Mouse (Mus musculus): ENCODE measurements around the gene Slc25a21.

Gene Slc25a21

DNA sequence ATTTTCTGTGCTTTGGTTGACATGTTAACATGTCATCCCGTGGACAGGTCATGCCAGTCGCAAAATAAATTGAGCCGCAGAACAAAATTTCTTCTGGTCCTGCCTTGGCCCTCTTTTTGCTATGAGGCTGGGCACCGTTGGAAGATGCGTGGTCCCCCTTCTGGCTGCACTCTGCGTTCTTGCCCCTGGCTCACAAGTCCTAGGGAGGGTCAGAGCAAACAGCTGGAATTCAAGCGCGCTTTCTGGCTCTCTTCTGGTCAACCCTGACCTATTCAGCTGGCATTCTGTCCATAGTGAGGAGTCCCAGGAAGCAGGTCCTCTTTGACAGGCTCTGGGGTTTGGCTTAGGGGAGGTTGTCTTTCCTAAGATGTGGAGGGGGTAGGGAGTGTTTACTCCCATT lies 508.4 kb downstream of the Slc25a21 start:
- no peak for DNase-seq

DNA sequence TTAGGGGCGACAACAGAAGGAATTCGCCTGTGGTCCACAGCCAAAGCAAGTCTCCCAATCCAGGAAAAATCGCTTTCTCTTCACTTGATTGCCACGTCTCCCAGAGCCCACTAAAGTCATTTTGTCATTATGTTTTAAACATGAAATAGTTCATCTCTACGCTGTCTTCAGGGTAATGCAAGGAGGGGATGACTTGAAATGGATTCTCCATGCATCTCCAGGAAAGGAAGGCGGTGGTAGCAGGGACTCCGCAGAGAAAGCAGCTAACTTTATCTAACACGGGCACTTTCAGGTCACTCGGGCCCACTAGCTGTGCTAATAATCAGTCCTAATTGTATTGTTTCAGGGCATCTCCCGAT lies 508.8 kb downstream of the Slc25a21 start:
- DNase-seq, result no peak

DNA sequence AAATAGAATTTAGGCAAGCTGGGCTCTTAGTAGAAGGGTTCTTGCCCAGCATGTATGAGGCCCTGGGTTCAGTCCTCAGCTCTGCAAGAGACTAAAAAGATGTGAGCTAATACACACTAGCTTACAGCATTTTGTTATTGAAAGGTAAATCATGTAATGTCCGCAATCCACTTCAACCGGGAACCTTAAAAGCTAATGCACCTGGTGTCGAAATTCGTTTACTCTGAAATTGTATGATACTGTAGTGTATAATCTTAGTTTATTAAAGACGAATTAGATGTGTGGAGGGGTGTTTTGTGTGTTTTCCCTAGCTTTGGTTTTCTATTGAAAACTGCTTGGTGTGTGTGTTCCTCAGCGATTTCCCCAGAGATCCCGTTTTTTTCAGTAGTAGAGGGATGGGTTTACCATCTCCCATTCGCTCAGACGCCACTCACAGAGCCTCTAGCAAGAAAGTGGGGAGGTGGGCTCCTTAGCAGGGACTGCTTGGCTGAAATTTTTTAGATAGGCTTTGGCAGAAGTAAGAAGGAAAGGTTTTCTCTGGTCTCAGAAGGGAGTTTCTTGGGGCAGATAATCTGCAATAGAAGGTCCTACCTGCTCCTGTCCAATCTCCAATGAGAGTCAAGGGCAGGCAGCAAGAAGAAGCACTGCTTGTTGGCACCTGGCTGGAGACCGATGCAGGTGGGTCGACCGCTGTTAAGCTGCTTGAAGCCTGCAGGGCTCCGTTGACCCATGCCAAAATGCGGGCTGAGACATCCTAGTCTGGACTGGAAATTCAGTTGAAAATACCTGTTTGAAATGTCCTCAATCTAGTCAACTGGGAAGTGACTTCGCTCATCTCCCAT lies 509.4 kb downstream of the Slc25a21 start:
- no peak for DNase-seq

DNA sequence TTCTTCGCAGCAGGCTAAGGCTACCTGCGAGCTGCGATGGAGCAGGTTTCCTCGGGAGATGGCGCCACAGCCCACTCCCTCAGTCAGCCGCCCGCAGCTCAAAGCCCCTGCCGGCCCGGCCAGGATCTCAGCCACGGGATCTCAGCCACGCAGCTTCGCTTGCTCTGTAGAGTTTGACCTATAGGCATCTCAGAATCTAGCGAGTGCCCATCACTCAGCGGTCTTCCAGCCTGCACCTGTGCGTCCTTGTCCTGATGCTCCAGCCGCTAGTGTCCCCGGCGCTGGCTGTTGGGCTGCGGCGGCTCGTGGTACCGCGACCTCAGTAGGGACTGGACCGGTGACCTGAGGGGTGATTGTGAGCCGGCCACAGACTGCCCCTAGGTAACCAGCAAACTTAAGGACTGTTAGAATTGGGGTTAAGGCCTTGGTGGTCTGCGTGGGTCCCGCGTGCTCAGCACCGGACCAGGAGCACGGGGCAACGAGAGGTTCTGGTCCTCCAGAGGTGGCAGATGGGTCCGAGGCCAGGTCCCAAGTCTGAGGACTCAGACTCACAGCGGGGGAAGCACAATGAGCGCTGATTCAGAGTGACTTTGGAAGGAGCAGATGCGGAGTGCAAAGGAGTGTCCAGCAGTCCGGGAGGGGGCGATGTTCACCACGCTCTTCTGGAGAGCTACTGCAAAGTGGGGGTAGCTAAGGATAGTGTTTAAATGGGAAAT lies 516.0 kb downstream of the Slc25a21 start:
- no peak for DNase-seq

DNA sequence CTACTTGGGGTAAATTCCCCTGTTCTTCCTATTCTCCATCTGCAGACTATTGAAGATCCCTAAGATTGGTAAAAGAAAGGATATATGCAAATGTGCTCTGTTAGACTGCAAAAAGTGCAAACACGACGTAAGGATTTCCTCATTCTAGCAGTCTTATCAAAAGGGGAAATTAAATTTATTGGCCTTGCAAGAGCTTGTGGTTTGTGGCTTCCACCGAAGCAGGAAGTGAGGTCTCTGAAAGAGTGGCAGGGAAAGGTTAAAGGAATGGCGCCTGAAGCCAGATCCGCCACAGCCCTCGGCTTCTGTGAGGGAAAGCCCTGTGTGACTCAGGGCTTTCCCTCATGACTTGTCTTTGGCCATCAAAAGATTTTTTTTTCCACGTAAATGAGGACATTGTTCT lies 519.7 kb downstream of the Slc25a21 start:
- DNase-seq, result no peak

DNA sequence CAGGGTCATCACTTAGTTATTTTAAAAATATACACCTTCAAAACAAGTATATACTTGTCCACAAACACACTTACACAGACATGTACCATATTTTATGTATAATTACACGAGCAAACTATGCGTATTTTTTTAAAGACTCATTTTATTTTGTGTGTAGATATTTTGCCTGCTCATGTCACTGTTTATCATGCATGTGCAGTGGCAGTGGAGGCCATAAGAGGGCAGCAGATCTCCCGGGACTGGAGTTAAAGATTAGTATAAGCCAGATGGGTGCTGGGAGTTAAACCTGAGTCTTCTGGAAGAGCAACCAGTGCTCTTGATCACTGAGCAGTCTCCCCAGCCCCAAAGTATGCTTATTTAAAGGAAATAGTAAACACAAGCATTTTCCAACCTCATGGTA lies 522.5 kb downstream of the Slc25a21 start:
- DNase-seq, result no peak

DNA sequence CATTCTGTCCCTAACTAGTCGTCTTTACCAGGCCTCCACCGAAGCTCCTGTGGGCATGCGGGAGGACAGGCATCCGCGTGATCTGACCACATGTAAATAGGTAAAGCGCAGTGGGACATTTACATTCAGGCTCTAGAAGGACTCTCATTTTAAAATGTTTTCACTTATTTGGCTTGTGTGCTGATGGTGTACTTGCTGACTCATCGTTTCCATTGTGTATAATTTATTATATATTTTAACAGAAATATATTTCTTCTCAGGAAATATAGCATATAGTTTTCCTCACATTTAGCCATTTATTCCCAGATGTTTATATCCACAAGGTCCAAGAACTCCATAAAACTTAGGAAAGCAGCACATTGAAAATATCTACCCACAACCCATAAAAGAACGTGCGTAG lies 526.5 kb downstream of the Slc25a21 start:
- no peak for DNase-seq

DNA sequence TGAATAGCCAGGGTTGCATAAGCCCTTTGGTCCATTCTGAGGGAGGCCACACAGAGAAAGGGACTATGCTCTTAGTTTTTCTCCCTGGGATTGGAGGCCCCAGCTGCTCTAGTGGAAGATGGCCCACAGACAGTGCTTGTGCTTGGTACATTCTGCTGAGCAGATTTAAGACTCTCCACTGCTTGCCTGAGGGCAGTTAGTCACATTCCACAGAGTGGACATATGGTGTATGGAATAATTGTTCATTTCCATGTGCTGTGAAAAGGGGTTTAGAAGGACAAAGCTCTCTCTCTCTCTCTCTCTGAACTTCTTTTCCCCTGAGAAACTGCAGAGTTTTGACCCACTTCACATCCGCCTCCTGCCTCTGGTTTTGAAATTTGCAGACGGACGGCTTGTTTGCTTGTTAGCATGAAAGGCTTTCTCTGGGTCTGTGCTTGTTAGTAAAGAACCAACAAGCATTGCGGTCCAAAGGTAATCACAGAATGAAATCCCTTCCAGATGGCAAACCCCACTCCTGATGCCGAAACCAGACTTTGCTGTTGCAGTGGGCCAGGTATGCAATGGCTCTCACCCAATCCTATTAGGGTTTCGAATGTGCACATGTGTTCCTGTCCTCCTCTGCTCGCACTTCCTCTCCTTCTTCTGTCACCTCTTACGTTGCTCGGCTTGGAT lies 527.7 kb downstream of the Slc25a21 start:
- DNase-seq, result no peak
